In genomic region chr11:46443979-46444378, GRCm38 (mm10) we compare ENCODE assay signal across 21 mouse cellular contexts. TPM values are rescaled to one million over a fixed set of nuclear protein-coding genes. Genes with fewer than 3 reads are reported as not detected.
"Had no signal": no experiment of that assay in that cellular context is flagged by ENCODE, and none has a peak within 500 bp of the region (broad histone marks: within the 10 kb centered on the region; RNA-seq: fewer than 3 reads in every experiment).

No protein-coding gene starts in this region.

- H3K4me1 ChIP-seq: stomach, embryonic 15.5 days had no signal

- H3K27ac ChIP-seq: neural tube, embryonic 13.5 days; neural tube, embryonic 15.5 days; stomach, embryonic 15.5 days; stomach, postnatal 0 days had no signal

- H3K9me3 ChIP-seq: neural tube, embryonic 13.5 days; neural tube, embryonic 15.5 days; stomach, embryonic 15.5 days had no signal

- H3K4me2 ChIP-seq: neural tube, embryonic 13.5 days; neural tube, embryonic 15.5 days; stomach, embryonic 15.5 days had no signal

- DNase-seq: retina, postnatal 1 day; right cerebral cortex, adult 18-20 months; right cerebral cortex, postnatal 14 days; right cerebral cortex, postnatal 25 days; right cerebral cortex, postnatal 4 days; spleen, adult 18-20 months; thymus, adult 18-20 months; thymus, adult 2 months; thymus, postnatal 14 days; thymus, postnatal 25 days; thymus, postnatal 36 days; thymus, postnatal 4 days had no signal

- H3K4me3 ChIP-seq: neural tube, embryonic 13.5 days; neural tube, embryonic 15.5 days; stomach, embryonic 15.5 days had no signal

- H3K27me3 ChIP-seq: neural tube, embryonic 13.5 days; neural tube, embryonic 15.5 days; stomach, embryonic 15.5 days had no signal

- H3K9ac ChIP-seq: neural tube, embryonic 13.5 days; neural tube, embryonic 15.5 days; stomach, embryonic 15.5 days had no signal

RNA-seq across cellular contexts. Expression of gene Havcr2, which starts 10.8 kb away (rescaled TPM):
- polyA plus RNA-seq: stomach, embryonic 14.5 days had no signal

RNA-seq across cellular contexts. Expression of gene Fam71b, which starts 47.6 kb away (rescaled TPM):
- total RNA-seq: neutrophil, adult 5-6 weeks had no signal
- polyA plus RNA-seq: neural tube, embryonic 13.5 days; neural tube, embryonic 14.5 days; neural tube, embryonic 15.5 days; stomach, embryonic 14.5 days; stomach, embryonic 15.5 days; stomach, embryonic 16.5 days; stomach, postnatal 0 days; urinary bladder, adult 2 months had no signal

RNA-seq across cellular contexts. Expression of gene Itk, which starts 54.7 kb away (rescaled TPM):
- polyA plus RNA-seq: neural tube, embryonic 13.5 days; neural tube, embryonic 14.5 days; neural tube, embryonic 15.5 days had no signal
